Mouse (Mus musculus): ENCODE measurements around the gene Olfr1242. TPM values are rescaled to one million over a fixed set of nuclear protein-coding genes. Genes with fewer than 3 reads are reported as not detected.
A peak's percentile ranks its signal among the peaks of the same experiment; 100 is the strongest.

The Olfr1242 gene
- not detected in 2 replicates for polyA plus RNA-seq (2015; fragmentation: Nextera tagmentation; extraction: Ambion mirVana)

DNA sequence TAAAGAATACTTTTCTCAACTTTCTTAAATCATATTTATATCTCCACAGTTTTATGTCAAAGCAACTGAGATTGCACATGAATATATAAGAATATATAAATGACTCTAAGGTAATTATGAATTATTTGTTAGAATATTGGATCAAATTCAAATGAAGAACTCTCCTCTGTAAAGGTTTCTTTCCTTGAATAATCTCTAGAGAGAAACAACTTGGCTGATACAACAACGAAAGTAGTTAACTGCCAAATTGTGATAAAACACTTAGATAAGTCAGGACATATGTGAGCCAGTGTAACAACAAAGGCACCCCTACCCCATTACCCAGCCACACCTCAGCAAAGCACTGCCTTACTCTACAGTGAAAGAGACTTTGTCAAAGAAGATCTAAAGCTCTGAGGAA, at the start of gene Olfr1242:
Gene Olfr1242 (minus strand): TSS at position 101 of the 400 bp plus-strand sequence.
- Histone ChIP-seq H3K27me3 (ENCODE audit: control insufficient read depth, insufficient read depth, low read depth, low read length) (no peaks in the 10 kb centered on the region), H3K4me1 (ENCODE audit: control insufficient read depth, insufficient read depth, low read length) (no peaks in the 10 kb centered on the region), H3K4me2 (ENCODE audit: low read length) (no peak within 1 kb of the TSS), H3K9ac (ENCODE audit: low read depth, low read length) (no peak within 1 kb of the TSS), H3K27ac (ENCODE audit: low read length) (no peak within 1 kb of the TSS), H3K4me3 (ENCODE audit: low read depth, low read length) (no peak within 1 kb of the TSS), H3K9me3 (replicated peaks; ENCODE audit: control insufficient read depth, low read length, poor library complexity, severe bottlenecking) (no peaks in the 10 kb centered on the region), H3K36me3 (ENCODE audit: control insufficient read depth, insufficient read depth, low read length) (no peaks in the 10 kb centered on the region)
- 93% methylated on average over 1 of the region's 1 CpGs for WGBS
- no peak for ATAC-seq

DNA sequence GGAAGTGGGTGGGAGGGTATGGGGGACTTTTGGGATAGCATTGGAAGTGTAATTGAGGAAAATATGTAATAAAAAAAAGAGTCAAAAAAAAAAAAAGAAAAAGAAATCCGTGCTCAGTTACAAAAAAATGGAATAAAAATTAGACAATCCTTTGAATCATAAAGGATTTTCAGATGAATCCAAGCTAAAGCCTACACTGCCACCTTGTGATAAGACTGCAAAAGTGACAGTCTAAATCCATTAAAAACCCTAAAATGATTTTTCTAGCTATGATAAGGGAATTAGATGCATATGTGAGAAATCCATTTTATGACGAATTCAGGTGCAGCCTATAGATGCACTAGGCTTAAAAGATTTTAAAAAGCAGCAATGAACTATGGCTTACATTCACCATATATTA, 46.4 kb upstream of the Olfr1242 start:
- no peak overlapping the region for H3K9ac ChIP-seq (ENCODE audit: low read depth, low read length)
- WGBS: 42% methylated on average over 2 of the region's 2 CpGs
- ATAC-seq: 0 out of 2 replicates have a peak, but pooled peaks have one; percentile 36
- no peak overlapping the region for H3K4me2 ChIP-seq (ENCODE audit: low read length)
- H3K4me1 ChIP-seq (ENCODE audit: control insufficient read depth, insufficient read depth, low read length): no peaks in the 10 kb centered on the region
- H3K27ac ChIP-seq (ENCODE audit: low read length): no peak overlapping the region
- no peaks in the 10 kb centered on the region for H3K36me3 ChIP-seq (ENCODE audit: control insufficient read depth, insufficient read depth, low read length)
- no peaks in the 10 kb centered on the region for H3K9me3 ChIP-seq (replicated peaks; ENCODE audit: control insufficient read depth, low read length, poor library complexity, severe bottlenecking)
- H3K4me3 ChIP-seq (ENCODE audit: low read depth, low read length): no peak overlapping the region
- no peaks in the 10 kb centered on the region for H3K27me3 ChIP-seq (ENCODE audit: control insufficient read depth, insufficient read depth, low read depth, low read length)

DNA sequence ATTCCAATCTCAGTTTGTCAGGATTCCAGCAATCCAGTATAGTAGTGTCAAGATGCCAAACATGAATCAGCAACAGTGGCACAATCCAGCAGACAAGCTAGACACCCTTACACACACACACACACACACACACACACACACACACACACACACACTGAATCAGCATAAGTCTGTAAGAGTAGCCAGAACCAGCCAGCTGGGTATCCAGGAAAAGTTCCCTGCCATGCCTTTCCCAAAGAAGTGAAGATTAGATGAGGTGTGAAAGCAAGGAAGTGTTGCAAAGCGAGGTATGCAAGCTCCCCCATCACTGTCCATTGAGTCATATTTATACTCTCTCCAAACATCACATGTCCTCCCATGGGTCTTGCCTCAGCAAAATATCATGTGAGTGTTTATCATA, 41.8 kb upstream of the Olfr1242 start:
- Histone ChIP-seq H3K9me3 (replicated peaks; ENCODE audit: control insufficient read depth, low read length, poor library complexity, severe bottlenecking) (no peaks in the 10 kb centered on the region), H3K4me3 (ENCODE audit: low read depth, low read length) (no peak overlapping the region), H3K27ac (ENCODE audit: low read length) (no peak overlapping the region), H3K4me2 (ENCODE audit: low read length) (no peak overlapping the region), H3K9ac (ENCODE audit: low read depth, low read length) (no peak overlapping the region), H3K27me3 (ENCODE audit: control insufficient read depth, insufficient read depth, low read depth, low read length) (no peaks in the 10 kb centered on the region), H3K36me3 (ENCODE audit: control insufficient read depth, insufficient read depth, low read length) (no peaks in the 10 kb centered on the region), H3K4me1 (ENCODE audit: control insufficient read depth, insufficient read depth, low read length) (no peaks in the 10 kb centered on the region)
- 79% methylated on average over 1 of the region's 1 CpGs for WGBS
- no peak for ATAC-seq

- WGBS: 82% methylated on average over 1 of the region's 1 CpGs
- no peak for ATAC-seq
Measured at GRCm38 (mm10) chr2:89531387-89531786, 33.3 kb upstream of the Olfr1242 start, which contains the start of gene Olfr1243. TSS of gene Olfr1243 (minus strand) at chr2:89531487.

GRCm38 (mm10) chr2:89487026-89487425, 11.1 kb downstream of the Olfr1242 start, which contains the start of gene Olfr1241:
TSS of gene Olfr1241 (minus strand) at chr2:89487126.
- H3K9me3 ChIP-seq (replicated peaks; ENCODE audit: control insufficient read depth, low read length, poor library complexity, severe bottlenecking): no peaks in the 10 kb centered on the region
- H3K4me2 ChIP-seq (ENCODE audit: low read length): no peak within 1 kb of the TSS
- H3K4me3 ChIP-seq (ENCODE audit: low read depth, low read length): no peak within 1 kb of the TSS
- no peaks in the 10 kb centered on the region for H3K36me3 ChIP-seq (ENCODE audit: control insufficient read depth, insufficient read depth, low read length)
- ATAC-seq: no peak
- H3K4me1 ChIP-seq (ENCODE audit: control insufficient read depth, insufficient read depth, low read length): no peaks in the 10 kb centered on the region
- H3K27ac ChIP-seq (ENCODE audit: low read length): no peak within 1 kb of the TSS
- no peaks in the 10 kb centered on the region for H3K27me3 ChIP-seq (ENCODE audit: control insufficient read depth, insufficient read depth, low read depth, low read length)
- no peak within 1 kb of the TSS for H3K9ac ChIP-seq (ENCODE audit: low read depth, low read length)

More at GRCm38 (mm10) chr2:89531387-89531786, 33.3 kb upstream of the Olfr1242 start, which contains the start of gene Olfr1243:
- Histone ChIP-seq H3K9me3 (replicated peaks; ENCODE audit: control insufficient read depth, low read length, poor library complexity, severe bottlenecking) (no peaks in the 10 kb centered on the region), H3K27ac (ENCODE audit: low read length) (no peak within 1 kb of the TSS), H3K9ac (ENCODE audit: low read depth, low read length) (no peak within 1 kb of the TSS), H3K36me3 (ENCODE audit: control insufficient read depth, insufficient read depth, low read length) (no peaks in the 10 kb centered on the region), H3K4me2 (ENCODE audit: low read length) (no peak within 1 kb of the TSS), H3K27me3 (ENCODE audit: control insufficient read depth, insufficient read depth, low read depth, low read length) (no peaks in the 10 kb centered on the region), H3K4me3 (ENCODE audit: low read depth, low read length) (no peak within 1 kb of the TSS), H3K4me1 (ENCODE audit: control insufficient read depth, insufficient read depth, low read length) (no peaks in the 10 kb centered on the region)

DNA sequence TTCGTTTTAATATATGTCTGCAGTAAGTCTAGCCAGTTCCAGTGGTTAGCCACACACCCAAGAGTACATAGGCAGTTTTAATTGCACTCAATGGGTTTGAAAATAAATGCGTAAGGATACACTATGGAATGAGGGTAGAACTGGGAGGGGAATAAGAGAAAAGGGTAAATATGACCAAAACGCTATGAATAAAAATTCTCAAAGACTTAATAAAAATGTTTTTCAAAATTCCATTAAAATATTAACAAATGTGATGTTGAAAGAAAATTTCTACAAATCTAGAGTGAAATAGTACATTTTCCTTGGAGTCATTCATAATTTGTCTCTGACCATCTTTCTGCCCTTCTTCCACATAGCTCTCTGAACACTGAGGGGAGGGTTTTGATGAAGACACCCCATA, 55.2 kb downstream of the Olfr1242 start, which contains the start of gene Olfr1240:
Gene Olfr1240 (minus strand): TSS at position 101 of the 400 bp plus-strand sequence.
- Histone ChIP-seq H3K27ac (ENCODE audit: low read length) (no peak within 1 kb of the TSS), H3K9me3 (replicated peaks; ENCODE audit: control insufficient read depth, low read length, poor library complexity, severe bottlenecking) (no peaks in the 10 kb centered on the region), H3K27me3 (ENCODE audit: control insufficient read depth, insufficient read depth, low read depth, low read length) (no peaks in the 10 kb centered on the region), H3K9ac (ENCODE audit: low read depth, low read length) (no peak within 1 kb of the TSS), H3K36me3 (ENCODE audit: control insufficient read depth, insufficient read depth, low read length) (no peaks in the 10 kb centered on the region), H3K4me1 (ENCODE audit: control insufficient read depth, insufficient read depth, low read length) (no peaks in the 10 kb centered on the region), H3K4me2 (ENCODE audit: low read length) (no peak within 1 kb of the TSS), H3K4me3 (ENCODE audit: low read depth, low read length) (no peak within 1 kb of the TSS)
- WGBS: 89% methylated on average over 3 of the region's 3 CpGs
- ATAC-seq: no peak

Other genes starting within 250 kb of the Olfr1242 start
- not detected in 2 replicates for gene Olfr1228, start 244.3 kb downstream of the Olfr1242 start, polyA plus RNA-seq (2015; fragmentation: Nextera tagmentation; extraction: Ambion mirVana)
- gene Olfr1229, start 210.3 kb downstream of the Olfr1242 start, polyA plus RNA-seq (2015; fragmentation: Nextera tagmentation; extraction: Ambion mirVana): not detected in 2 replicates
- gene Olfr1230, start 201.1 kb downstream of the Olfr1242 start, polyA plus RNA-seq (2015; fragmentation: Nextera tagmentation; extraction: Ambion mirVana): not detected in 2 replicates
- gene Olfr1231, start 191.3 kb downstream of the Olfr1242 start, polyA plus RNA-seq (2015; fragmentation: Nextera tagmentation; extraction: Ambion mirVana): not detected in 2 replicates
- not detected in 2 replicates for gene Olfr1232, start 168.7 kb downstream of the Olfr1242 start, polyA plus RNA-seq (2015; fragmentation: Nextera tagmentation; extraction: Ambion mirVana)
- not detected in 2 replicates for gene Olfr1233, start 155.9 kb downstream of the Olfr1242 start, polyA plus RNA-seq (2015; fragmentation: Nextera tagmentation; extraction: Ambion mirVana)
- gene Olfr1234, start 133.5 kb downstream of the Olfr1242 start, polyA plus RNA-seq (2015; fragmentation: Nextera tagmentation; extraction: Ambion mirVana): not detected in 2 replicates
- not detected in 2 replicates for gene Olfr1238, start 88.7 kb downstream of the Olfr1242 start, polyA plus RNA-seq (2015; fragmentation: Nextera tagmentation; extraction: Ambion mirVana)
- gene Olfr1239, start 77.9 kb downstream of the Olfr1242 start, polyA plus RNA-seq (2015; fragmentation: Nextera tagmentation; extraction: Ambion mirVana): not detected in 2 replicates
- not detected in 2 replicates for gene Olfr1240, start 55.3 kb downstream of the Olfr1242 start, polyA plus RNA-seq (2015; fragmentation: Nextera tagmentation; extraction: Ambion mirVana)
- gene Olfr1241, start 11.2 kb downstream of the Olfr1242 start, polyA plus RNA-seq (2015; fragmentation: Nextera tagmentation; extraction: Ambion mirVana): not detected in 2 replicates
- not detected in 2 replicates for gene Olfr1243, start 33.2 kb upstream of the Olfr1242 start, polyA plus RNA-seq (2015; fragmentation: Nextera tagmentation; extraction: Ambion mirVana)
- gene Olfr1245, start 80.1 kb upstream of the Olfr1242 start, polyA plus RNA-seq (2015; fragmentation: Nextera tagmentation; extraction: Ambion mirVana): not detected in 2 replicates
- gene Olfr1246, start 94.8 kb upstream of the Olfr1242 start, polyA plus RNA-seq (2015; fragmentation: Nextera tagmentation; extraction: Ambion mirVana): not detected in 2 replicates
- not detected in 2 replicates for gene Olfr1247, start 115.8 kb upstream of the Olfr1242 start, polyA plus RNA-seq (2015; fragmentation: Nextera tagmentation; extraction: Ambion mirVana)
- gene Olfr1248, start 119.9 kb upstream of the Olfr1242 start, polyA plus RNA-seq (2015; fragmentation: Nextera tagmentation; extraction: Ambion mirVana): not detected in 2 replicates
- gene Olfr1249, start 136.6 kb upstream of the Olfr1242 start, polyA plus RNA-seq (2015; fragmentation: Nextera tagmentation; extraction: Ambion mirVana): not detected in 2 replicates
- gene Olfr1250, start 163.1 kb upstream of the Olfr1242 start, polyA plus RNA-seq (2015; fragmentation: Nextera tagmentation; extraction: Ambion mirVana): not detected in 2 replicates
- gene Olfr1251, start 173.6 kb upstream of the Olfr1242 start, polyA plus RNA-seq (2015; fragmentation: Nextera tagmentation; extraction: Ambion mirVana): not detected in 2 replicates
- not detected in 2 replicates for gene Olfr1252, start 226.7 kb upstream of the Olfr1242 start, polyA plus RNA-seq (2015; fragmentation: Nextera tagmentation; extraction: Ambion mirVana)

Data from midbrain, embryonic 16.5 days (tissue).